Mouse (Mus musculus): Measurements from ENCODE around the gene Lrrfip2. TPM values are rescaled to one million over a fixed set of nuclear protein-coding genes. Genes with fewer than 3 reads are reported as not detected.

Lrrfip2 gene
- polyA plus RNA-seq, 1 experiment from 2014 or later: 41.7 TPM

DNA sequence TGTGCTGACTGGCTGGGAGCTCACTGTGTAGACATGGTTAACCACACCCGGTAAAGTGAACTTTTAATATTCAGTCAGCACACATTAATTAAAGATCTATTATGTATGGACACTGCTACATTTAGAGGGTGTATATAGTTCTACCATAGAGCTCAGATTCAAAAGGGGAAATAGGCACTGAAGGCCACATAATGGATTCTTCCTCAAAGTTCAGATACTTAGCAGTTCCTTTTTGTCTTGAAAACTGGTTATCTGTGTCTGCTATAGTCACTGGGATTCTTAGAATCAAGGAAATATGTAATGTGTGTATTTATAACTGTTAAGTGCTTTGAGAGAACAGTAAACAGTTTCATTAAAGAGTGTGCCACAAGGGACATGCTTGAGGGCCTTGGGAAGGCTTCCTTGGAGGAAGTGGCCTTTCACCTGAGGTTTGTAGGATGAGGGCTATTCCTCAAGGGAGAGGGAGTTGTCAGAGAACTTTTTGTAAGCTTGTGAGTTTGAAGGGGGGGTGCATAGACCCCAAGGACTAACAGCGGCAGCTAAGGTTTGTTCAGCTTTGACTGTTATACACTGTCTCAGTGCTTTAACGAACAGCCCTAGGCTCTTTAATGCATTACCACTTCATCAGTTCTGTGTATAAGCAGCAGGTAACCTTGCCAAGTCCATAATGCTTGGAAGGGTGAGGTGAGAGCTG, 28.3 kb downstream of the Lrrfip2 start:
- H3K27ac ChIP-seq: no peak overlapping the region
- H3K27me3 ChIP-seq: no peaks in the 10 kb centered on the region
- H3K36me3 ChIP-seq: peaks cover 7% of the 10 kb centered on the region
- H3K4me2 ChIP-seq: no peak overlapping the region
- no peak for ATAC-seq (ENCODE audit: insufficient number of reproducible peaks, insufficient read depth, low FRiP score, low TSS enrichment, low read depth)
- H3K4me1 ChIP-seq: peaks cover 11% of the 10 kb centered on the region; the same call in 1 of the 2 replicates
- no peak overlapping the region for H3K9ac ChIP-seq
- H3K9me3 ChIP-seq: no peaks in the 10 kb centered on the region
- 82% methylated on average over 3 of the region's 3 CpGs for WGBS
- H3K4me3 ChIP-seq: no peak overlapping the region

DNA sequence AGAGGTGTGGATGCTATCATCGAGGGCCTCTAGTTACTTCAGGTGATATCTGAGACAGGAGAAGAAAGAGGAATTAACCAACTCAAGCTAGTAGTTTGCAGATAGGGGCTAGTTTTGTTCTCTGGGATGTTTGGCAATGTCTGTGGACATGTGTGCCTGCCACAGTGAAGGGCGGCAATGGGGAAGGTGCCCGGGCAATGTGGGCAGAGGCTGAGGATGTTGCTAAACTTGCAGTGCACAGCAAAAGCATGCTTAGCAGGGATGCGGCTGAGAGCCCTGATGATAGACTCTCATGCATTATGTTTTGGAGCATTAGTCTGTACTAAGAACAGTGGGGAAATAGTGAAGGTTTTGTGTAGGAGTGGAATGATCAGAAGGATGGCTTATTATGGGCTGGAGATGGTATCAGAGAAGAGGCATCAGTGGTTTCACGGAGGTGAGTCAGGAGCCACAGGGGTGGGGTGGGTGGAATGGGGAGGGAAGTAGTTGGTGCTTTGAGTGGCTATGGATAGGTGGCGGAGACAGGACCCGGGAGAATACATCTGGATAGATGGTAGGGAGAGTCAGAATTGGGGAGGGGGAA, 28.9 kb downstream of the Lrrfip2 start:
- H3K36me3 ChIP-seq: peaks cover 7% of the 10 kb centered on the region
- peaks cover 11% of the 10 kb centered on the region; the same call in 1 of the 2 replicates for H3K4me1 ChIP-seq
- H3K9ac ChIP-seq: no peak overlapping the region
- H3K4me2 ChIP-seq: no peak overlapping the region
- WGBS: 89% methylated on average over 7 of the region's 7 CpGs
- ATAC-seq (ENCODE audit: insufficient number of reproducible peaks, insufficient read depth, low FRiP score, low TSS enrichment, low read depth): no peak
- H3K27me3 ChIP-seq: no peaks in the 10 kb centered on the region
- H3K4me3 ChIP-seq: no peak overlapping the region
- no peaks in the 10 kb centered on the region for H3K9me3 ChIP-seq
- H3K27ac ChIP-seq: no peak overlapping the region

DNA sequence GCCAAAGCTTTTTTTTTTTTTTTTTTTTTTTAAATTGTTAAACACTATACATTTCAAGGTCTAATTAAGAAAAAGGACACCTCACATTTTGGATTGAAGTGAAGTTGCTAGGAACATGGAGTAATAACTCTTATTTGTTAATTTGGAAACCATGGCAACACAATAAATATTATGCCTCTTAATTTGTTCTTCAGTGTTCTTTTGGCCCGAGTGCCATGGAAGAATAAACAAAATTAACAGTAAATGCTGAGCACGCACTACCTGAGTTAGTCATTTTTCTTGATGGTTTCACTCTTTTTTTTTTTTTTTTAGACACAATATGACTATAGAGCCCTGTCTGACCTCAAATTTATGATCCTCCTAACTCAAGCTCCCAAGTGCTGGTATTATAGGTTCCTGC, 30.6 kb downstream of the Lrrfip2 start:
- ATAC-seq (ENCODE audit: insufficient number of reproducible peaks, insufficient read depth, low FRiP score, low TSS enrichment, low read depth): no peak
- H3K36me3 ChIP-seq: peaks cover 4% of the 10 kb centered on the region; the same call in 1 of the 2 replicates
- H3K27me3 ChIP-seq: no peaks in the 10 kb centered on the region
- 81% methylated on average over 2 of the region's 2 CpGs for WGBS
- peaks cover 11% of the 10 kb centered on the region; the same call in 1 of the 2 replicates for H3K4me1 ChIP-seq
- H3K9me3 ChIP-seq: no peaks in the 10 kb centered on the region
- no peak overlapping the region for H3K9ac ChIP-seq
- no peak overlapping the region for H3K27ac ChIP-seq
- no peak overlapping the region for H3K4me3 ChIP-seq
- no peak overlapping the region for H3K4me2 ChIP-seq

DNA sequence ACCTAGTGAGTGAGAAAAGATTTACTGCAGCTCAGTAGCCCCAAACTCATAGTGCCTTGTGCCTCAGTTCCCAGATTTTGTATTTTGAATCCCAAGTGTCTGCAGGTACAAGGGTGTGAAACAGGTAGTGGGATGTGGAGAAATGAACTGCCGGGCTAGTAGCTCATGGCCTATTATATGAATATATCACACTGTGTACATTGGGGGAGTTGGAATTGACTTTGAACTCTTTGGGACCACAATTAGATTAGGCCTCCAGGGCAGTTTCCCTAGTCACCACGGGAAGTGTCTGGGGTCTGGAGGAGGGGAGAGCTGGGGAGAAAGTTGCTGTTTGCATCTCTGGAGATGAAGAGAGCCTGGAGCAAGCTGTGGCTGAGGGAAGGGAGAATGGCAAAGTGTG, 31.0 kb downstream of the Lrrfip2 start:
- Histone ChIP-seq H3K36me3 (peaks cover 2% of the 10 kb centered on the region; the same call in 1 of the 2 replicates), H3K9ac (no peak overlapping the region), H3K4me2 (no peak overlapping the region), H3K27me3 (no peaks in the 10 kb centered on the region), H3K4me1 (peaks cover 11% of the 10 kb centered on the region; the same call in 1 of the 2 replicates), H3K9me3 (no peaks in the 10 kb centered on the region), H3K4me3 (no peak overlapping the region), H3K27ac (no peak overlapping the region)
- no peak for ATAC-seq (ENCODE audit: insufficient number of reproducible peaks, insufficient read depth, low FRiP score, low TSS enrichment, low read depth)
- WGBS: 42% methylated on average over 2 of the region's 2 CpGs

DNA sequence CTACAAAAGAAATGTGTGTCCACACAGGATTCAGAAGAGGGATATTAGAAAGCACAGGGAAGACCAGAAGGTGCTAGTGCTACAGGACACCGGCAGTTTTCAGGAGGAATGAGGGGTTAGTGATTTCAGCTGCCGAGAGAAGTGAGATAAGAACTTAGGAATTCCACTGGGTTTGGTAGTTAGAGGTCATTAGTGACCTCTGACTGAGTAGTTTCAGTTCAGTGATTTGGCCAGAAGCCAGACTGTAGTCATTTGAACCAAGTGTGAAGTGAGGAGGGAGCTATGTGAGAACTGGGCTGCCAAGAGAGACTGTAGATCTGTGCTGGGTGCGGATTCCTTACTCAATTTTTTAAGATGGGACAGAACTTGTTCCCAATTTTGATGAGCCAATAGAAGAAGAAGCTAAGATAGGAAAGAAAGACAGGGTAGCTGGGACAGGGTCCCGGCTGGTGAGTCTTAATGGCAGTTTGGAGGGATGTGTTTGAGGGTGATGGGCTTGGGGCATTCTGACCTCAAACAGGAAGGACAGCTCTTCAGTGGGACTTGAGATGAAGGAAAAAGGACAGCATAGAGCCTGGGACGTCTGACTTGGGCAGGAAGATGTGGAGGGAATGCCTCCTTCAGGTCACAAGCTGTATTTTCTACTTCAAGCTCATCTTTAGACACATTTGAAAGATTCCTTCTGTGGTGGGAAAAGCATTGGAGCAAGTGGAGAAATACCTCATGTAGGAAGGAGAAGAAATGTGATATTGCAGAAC, 32.0 kb downstream of the Lrrfip2 start:
- Histone ChIP-seq H3K4me3 (no peak overlapping the region), H3K4me2 (no peak overlapping the region), H3K27ac (no peak overlapping the region), H3K9ac (no peak overlapping the region), H3K9me3 (no peaks in the 10 kb centered on the region), H3K4me1 (peaks cover 11% of the 10 kb centered on the region; the same call in 1 of the 2 replicates), H3K36me3 (no peaks in the 10 kb centered on the region), H3K27me3 (no peaks in the 10 kb centered on the region)
- ATAC-seq (ENCODE audit: insufficient number of reproducible peaks, insufficient read depth, low FRiP score, low TSS enrichment, low read depth): no peak
- WGBS: 52% methylated on average over 5 of the region's 5 CpGs

DNA sequence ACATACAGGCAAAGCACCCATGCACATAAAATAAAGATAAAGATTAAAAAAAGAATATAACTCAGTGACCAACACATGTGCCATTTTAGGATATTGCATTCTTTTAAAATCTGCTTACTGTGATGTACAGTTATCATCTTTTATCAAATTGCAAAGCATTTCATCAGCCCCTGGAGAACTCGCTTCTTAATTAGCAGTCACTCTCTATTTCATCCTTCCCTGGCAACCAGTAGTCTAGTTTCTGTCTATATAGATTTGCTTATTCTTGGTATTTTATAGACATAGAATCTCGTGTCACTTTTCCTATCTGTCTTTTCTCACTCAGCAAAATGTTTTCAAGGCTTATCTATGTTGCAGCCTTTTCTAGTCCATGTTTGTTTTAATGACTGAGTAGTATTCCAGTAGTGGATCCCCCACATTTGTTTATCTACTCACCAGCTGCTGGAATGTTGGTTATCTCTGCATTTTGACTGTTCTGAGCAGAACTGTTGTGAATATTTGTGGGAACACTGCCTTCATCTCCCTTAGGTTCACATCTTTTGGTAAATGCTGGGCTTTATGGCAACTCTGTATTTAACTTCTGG, 35.0 kb downstream of the Lrrfip2 start:
- 88% methylated on average over 2 of the region's 2 CpGs for WGBS
- no peak overlapping the region for H3K4me2 ChIP-seq
- H3K4me3 ChIP-seq: no peak overlapping the region
- no peaks in the 10 kb centered on the region for H3K9me3 ChIP-seq
- H3K36me3 ChIP-seq: no peaks in the 10 kb centered on the region
- no peak overlapping the region for H3K9ac ChIP-seq
- no peaks in the 10 kb centered on the region for H3K27me3 ChIP-seq
- peaks cover 11% of the 10 kb centered on the region; the same call in 1 of the 2 replicates for H3K4me1 ChIP-seq
- no peak for ATAC-seq (ENCODE audit: insufficient number of reproducible peaks, insufficient read depth, low FRiP score, low TSS enrichment, low read depth)
- H3K27ac ChIP-seq: no peak overlapping the region

DNA sequence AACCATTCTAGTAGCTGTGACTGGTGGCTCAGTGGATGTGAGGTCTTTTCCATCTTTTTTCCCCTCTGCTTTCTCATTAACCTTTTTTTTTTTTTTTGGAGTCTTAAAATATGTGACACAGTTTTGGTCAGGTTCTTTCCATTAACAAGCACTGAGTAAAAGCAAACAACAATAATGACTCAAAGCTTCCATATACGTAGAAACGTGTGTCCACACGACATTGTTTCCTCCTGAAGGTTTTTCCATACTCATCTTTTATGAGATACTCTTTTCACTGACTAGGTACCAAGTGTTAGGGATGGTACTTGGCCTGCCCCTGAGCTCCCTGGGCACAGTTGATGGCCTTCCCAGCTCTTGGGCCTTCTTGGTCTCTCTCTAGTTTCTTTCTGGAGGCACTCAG, 35.6 kb downstream of the Lrrfip2 start:
- no peak overlapping the region for H3K4me2 ChIP-seq
- H3K4me3 ChIP-seq: no peak overlapping the region
- H3K9me3 ChIP-seq: no peaks in the 10 kb centered on the region
- H3K27ac ChIP-seq: no peak overlapping the region
- peaks cover 11% of the 10 kb centered on the region; the same call in 1 of the 2 replicates for H3K4me1 ChIP-seq
- H3K36me3 ChIP-seq: no peaks in the 10 kb centered on the region
- 93% methylated on average over 3 of the region's 3 CpGs for WGBS
- H3K27me3 ChIP-seq: no peaks in the 10 kb centered on the region
- no peak for ATAC-seq (ENCODE audit: insufficient number of reproducible peaks, insufficient read depth, low FRiP score, low TSS enrichment, low read depth)
- no peak overlapping the region for H3K9ac ChIP-seq

DNA sequence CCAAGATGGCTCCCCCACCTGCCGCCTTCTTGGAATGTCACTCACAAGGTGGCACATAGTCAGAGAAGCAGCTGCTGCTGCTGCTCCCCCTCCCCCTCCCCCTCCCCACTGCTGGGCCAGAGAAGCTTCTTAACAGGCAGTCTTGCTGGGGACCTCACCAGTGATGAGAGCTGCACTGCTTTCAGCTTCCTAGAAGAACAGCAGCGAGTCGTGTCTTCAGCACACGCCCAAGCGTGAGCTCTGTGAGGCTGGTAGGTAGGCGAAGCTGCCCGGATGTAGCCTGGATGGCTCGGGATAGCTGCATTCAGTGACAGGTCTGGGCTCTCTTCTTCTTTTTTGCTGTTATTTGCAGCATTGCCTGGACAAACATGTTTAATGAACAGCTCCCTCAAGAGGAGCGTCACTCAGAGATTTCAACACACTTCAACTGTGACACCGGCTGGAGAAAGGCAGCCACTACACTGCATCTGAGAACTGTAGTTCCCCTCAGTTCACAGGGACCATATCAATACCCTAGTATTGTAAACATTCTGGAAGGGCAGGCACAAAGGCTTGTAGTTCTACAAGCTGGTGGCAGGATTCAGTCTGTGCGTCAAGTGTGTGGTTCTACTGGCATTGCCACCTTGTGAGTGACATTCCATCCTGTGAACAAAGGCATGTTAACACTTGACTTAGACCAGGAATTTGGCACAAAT, 38.5 kb downstream of the Lrrfip2 start:
- H3K9me3 ChIP-seq: no peaks in the 10 kb centered on the region
- H3K4me2 ChIP-seq: no peak overlapping the region
- H3K4me1 ChIP-seq: no peaks in the 10 kb centered on the region
- WGBS: 87% methylated on average over 11 of the region's 11 CpGs
- H3K9ac ChIP-seq: no peak overlapping the region
- no peaks in the 10 kb centered on the region; the same call in 1 of the 2 replicates for H3K36me3 ChIP-seq
- no peaks in the 10 kb centered on the region for H3K27me3 ChIP-seq
- ATAC-seq (ENCODE audit: insufficient number of reproducible peaks, insufficient read depth, low FRiP score, low TSS enrichment, low read depth): no peak
- H3K27ac ChIP-seq: 0 out of 2 replicates have a peak overlapping the region, but pooled peaks have one; percentile 44
- no peak overlapping the region for H3K4me3 ChIP-seq

DNA sequence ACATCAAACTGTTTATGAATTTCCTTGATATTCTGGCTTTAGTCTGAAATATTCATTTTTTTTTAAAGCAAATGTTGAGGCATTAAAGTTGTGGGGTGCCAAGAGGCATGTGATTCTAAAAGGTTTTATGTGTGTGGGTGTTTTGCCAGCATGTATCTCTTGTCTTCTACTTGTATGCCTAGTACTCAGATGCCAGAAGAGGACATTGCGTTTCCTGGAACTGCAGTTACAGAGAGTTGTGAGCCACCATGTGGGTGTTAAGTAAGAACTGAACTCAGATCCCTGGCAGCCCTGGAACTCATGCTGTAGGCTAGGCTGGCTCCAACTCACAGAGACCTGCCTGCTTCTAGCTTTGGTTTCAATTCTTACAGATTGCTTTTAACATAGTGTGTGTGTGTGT, 42.2 kb downstream of the Lrrfip2 start:
- no peaks in the 10 kb centered on the region for H3K27me3 ChIP-seq
- H3K9ac ChIP-seq: no peak overlapping the region
- no peak overlapping the region for H3K4me2 ChIP-seq
- H3K4me1 ChIP-seq: no peaks in the 10 kb centered on the region
- ATAC-seq (ENCODE audit: insufficient number of reproducible peaks, insufficient read depth, low FRiP score, low TSS enrichment, low read depth): no peak
- H3K36me3 ChIP-seq: peaks cover 13% of the 10 kb centered on the region; the same call in 1 of the 2 replicates
- H3K4me3 ChIP-seq: no peak overlapping the region
- 86% methylated on average over 1 of the region's 1 CpGs for WGBS
- H3K27ac ChIP-seq: no peak overlapping the region
- no peaks in the 10 kb centered on the region for H3K9me3 ChIP-seq

DNA sequence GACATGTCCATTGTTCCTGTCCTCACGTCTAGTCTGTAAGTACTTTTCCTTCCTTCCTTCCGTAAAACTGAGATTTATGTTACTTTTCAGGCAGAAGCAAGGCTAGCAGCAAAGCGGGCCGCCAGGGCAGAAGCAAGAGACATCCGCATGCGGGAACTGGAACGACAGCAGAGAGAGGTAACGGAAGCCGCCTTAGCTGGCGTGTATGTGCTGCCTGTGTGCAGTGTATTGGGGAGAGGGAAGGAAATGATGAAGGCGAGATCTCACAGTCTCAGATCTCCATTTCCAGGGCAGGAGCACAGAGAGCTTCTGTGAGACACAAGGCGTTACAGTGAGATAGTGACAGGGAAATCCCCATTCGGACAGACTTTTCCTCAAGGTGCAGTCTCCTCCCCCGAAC, 43.8 kb downstream of the Lrrfip2 start:
- H3K4me1 ChIP-seq: peaks cover 3% of the 10 kb centered on the region; the same call in 1 of the 2 replicates
- no peak overlapping the region for H3K9ac ChIP-seq
- H3K4me2 ChIP-seq: no peak overlapping the region
- H3K27ac ChIP-seq: no peak overlapping the region
- H3K36me3 ChIP-seq: peaks cover 13% of the 10 kb centered on the region; the same call in 1 of the 2 replicates
- no peaks in the 10 kb centered on the region for H3K9me3 ChIP-seq
- no peak overlapping the region for H3K4me3 ChIP-seq
- no peak for ATAC-seq (ENCODE audit: insufficient number of reproducible peaks, insufficient read depth, low FRiP score, low TSS enrichment, low read depth)
- no peaks in the 10 kb centered on the region for H3K27me3 ChIP-seq
- WGBS: 89% methylated on average over 14 of the region's 14 CpGs

DNA sequence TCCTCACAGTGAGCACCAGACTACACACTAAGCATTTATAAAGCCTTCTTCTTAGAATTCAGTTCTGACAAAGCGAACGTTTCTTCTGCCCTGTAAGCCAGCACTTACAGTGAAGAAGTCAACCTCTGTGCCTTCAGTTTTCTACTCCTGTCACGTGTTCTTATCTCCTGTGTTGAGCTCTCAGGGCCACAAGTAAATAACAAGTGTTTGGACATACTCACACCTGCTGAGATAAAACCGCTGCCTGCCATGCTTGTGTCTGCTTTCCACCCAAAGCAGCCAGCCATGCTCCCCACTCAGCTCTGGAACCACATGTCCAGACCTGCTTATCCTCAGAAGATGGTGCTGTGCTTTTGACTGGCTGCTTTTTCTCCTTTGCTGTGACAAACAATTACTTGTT, 49.2 kb downstream of the Lrrfip2 start:
- Histone ChIP-seq H3K27me3 (no peaks in the 10 kb centered on the region), H3K9ac (no peak overlapping the region), H3K36me3 (peaks cover 13% of the 10 kb centered on the region; the same call in 1 of the 2 replicates), H3K4me2 (no peak overlapping the region), H3K4me3 (no peak overlapping the region), H3K27ac (peak overlapping the region; percentile 7; the same call in 1 of the 2 replicates), H3K4me1 (peaks cover 11% of the 10 kb centered on the region; the same call in 1 of the 2 replicates), H3K9me3 (no peaks in the 10 kb centered on the region)
- 65% methylated on average over 4 of the region's 4 CpGs for WGBS
- no peak for ATAC-seq (ENCODE audit: insufficient number of reproducible peaks, insufficient read depth, low FRiP score, low TSS enrichment, low read depth)
